Mouse (Mus musculus) lung, postnatal 0 days (tissue): ENCODE measurements around the gene Rdh13. TPM values are rescaled to one million over a fixed set of nuclear protein-coding genes. Genes with fewer than 3 reads are reported as not detected.

Source experiments
- ATAC-seq: fragments of 200-750 bp; cut with Nextera tagmentation; 2 replicates; pipeline ENCODE4 v1.8.0; 2017; ENCODE audit warnings: moderate library complexity
- DNase-seq: peaks from one replicate; pipeline ENCODE4 v3.0.0-alpha.2; 2016; ENCODE audit warnings: low spot score
- H3K27ac ChIP-seq: fragments of 300-500 bp; sonication (generic); 2 replicates; pipeline ENCODE4 v1.5.1; 2014; ENCODE audit warnings: antibody characterized with exemption, mild to moderate bottlenecking, low read length, mixed read lengths
- H3K27me3 ChIP-seq: fragments of 300-500 bp; sonication (generic); replicated peaks from 2 replicates; pipeline ENCODE4 v1.6.1; 2014; ENCODE audit warnings: low read length, mixed read lengths; ENCODE audit not compliant: insufficient read depth
- H3K36me3 ChIP-seq: fragments of 300-500 bp; sonication (generic); 2 replicates; pipeline ENCODE4 v1.6.1; 2014; ENCODE audit warnings: low read length, mixed read lengths; ENCODE audit not compliant: insufficient read depth
- H3K4me1 ChIP-seq: fragments of 300-500 bp; sonication (generic); 2 replicates; pipeline ENCODE4 v1.6.1; 2014; ENCODE audit warnings: antibody characterized with exemption, low read depth, low read length, mixed read lengths; ENCODE audit not compliant: insufficient read depth
- H3K4me2 ChIP-seq: fragments of 300-500 bp; sonication (generic); replicated peaks from 2 replicates; pipeline ENCODE4 v1.6.1; 2014; ENCODE audit warnings: low read depth, mild to moderate bottlenecking, low read length, moderate library complexity, mixed read lengths
- H3K4me3 ChIP-seq: fragments of 300-500 bp; sonication (generic); 2 replicates; pipeline ENCODE4 v1.5.1; 2014; ENCODE audit warnings: low read depth, low read length
- H3K9ac ChIP-seq: fragments of 300-500 bp; sonication (generic); replicated peaks from 2 replicates; pipeline ENCODE4 v1.6.1; 2014; ENCODE audit warnings: low read depth, mild to moderate bottlenecking
- H3K9me3 ChIP-seq: fragments of 300-500 bp; sonication (generic); 2 replicates; pipeline ENCODE4 v1.6.1; 2016; ENCODE audit warnings: low read length, mixed read lengths
- CTCF ChIP-seq: IDR thresholded peaks from 2 replicates; pipeline ENCODE4 v1.5.1; 2016; ENCODE audit warnings: antibody characterized with exemption, mild to moderate bottlenecking
- EP300 ChIP-seq: IDR thresholded peaks from 2 replicates; pipeline ENCODE4 v1.6.1; 2016; ENCODE audit warnings: antibody characterized with exemption, mild to moderate bottlenecking, control low read depth
- WGBS: fragments of 180-500 bp; shearing (Covaris S2); extraction: QIAGEN DNeasy Blood & Tissue Kit; methylation state at CpG from one replicate; pipeline ENCODE4 v1.1.7; 2014; 5-methylcytosine and 5-hydroxymethylcytosine counted together
- polyA plus RNA-seq: library from polyadenylated mRNA; unstranded; fragments of >200 nt; fragmentation: Nextera tagmentation; extraction: Ambion mirVana; gene quantifications from 2 replicates; pipeline ENCODE4 v1.2.1, GENCODE M21; 2015

Rdh13 gene
- polyA plus RNA-seq, 1 experiment from 2014 or later, result 17.4 TPM

DNA sequence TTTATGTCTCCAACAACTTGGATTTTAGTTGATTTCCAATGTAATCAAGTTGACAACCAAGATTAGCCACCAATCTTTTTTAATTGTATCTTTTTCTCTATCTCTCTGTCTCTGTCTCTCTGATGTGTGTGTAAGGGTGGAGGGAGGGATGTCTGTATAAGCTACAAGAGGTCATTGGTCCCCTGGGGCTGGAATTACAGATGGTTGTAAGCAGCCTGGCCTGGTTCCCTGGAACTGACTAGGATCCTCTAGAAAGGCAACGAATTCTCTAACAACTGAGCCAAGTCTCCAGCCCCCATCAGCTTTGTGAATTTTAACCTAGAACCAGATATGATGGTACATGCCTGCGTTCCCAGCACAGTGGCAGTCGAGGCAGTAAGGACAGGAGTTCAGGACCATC is 22.4 kb upstream of the Rdh13 start:
- Histone ChIP-seq H3K9me3 (no peaks in the 10 kb centered on the region), H3K4me3 (no peak overlapping the region), H3K27me3 (no peaks in the 10 kb centered on the region), H3K4me1 (peaks cover 8% of the 10 kb centered on the region; the same call in 1 of the 2 replicates), H3K36me3 (0 out of 2 replicates have a peak, but pooled peaks cover 5% of the 10 kb centered on the region), H3K4me2 (no peak overlapping the region), H3K27ac (no peak overlapping the region), H3K9ac (no peak overlapping the region)
- no peak for ATAC-seq
- DNase-seq, result no peak
- no peak for TF ChIP-seq EP300
- TF ChIP-seq CTCF, result no peak
- 68% methylated on average over 3 of the region's 3 CpGs for WGBS

DNA sequence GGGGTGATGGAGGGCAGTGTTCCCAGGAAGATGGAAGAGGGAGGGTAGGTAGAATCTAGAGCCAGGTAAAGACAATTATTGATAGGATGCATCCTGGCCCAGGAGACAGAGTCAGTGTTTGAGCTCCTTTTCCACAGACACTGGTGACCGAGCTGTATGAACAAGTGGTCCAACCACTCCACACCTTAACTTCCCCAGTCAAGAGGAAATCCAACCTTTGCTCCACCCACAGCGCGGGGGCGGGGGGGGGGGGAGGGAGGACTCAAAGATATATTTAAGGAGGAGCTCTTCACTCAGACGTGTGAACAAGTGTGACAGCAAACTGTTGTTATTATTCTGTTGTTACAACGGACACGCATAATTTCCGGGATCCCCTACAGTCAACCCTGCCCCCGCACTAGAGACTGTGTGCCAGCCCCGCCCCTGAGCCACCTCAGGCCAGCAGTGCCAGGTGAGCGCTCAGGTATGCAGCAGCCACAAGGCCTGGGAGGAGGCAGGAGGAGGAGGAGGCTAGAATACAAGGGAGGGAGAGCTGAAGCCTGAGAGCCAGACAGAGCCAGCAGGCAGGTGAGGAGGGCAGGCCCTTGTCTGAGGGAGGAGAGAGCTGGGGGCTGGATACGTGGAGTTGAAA is 18.9 kb upstream of the Rdh13 start:
- 0 out of 2 replicates have a peak, but pooled peaks cover 4% of the 10 kb centered on the region for H3K4me1 ChIP-seq
- no peak; the same call in 1 of the 2 replicates for TF ChIP-seq EP300
- TF ChIP-seq CTCF, result 0 out of 2 replicates have a peak, but pooled peaks have one; percentile 6
- WGBS, result 4% methylated on average over 11 of the region's 12 CpGs
- peak overlapping the region; percentile 20; the same call in 1 of the 2 replicates for H3K9ac ChIP-seq
- ATAC-seq (peak; percentile 91), DNase-seq (peak; percentile 94)
- H3K36me3 ChIP-seq, result no peaks in the 10 kb centered on the region
- peak overlapping the region; percentile 90 for H3K27ac ChIP-seq
- H3K9me3 ChIP-seq, result no peaks in the 10 kb centered on the region
- H3K4me3 ChIP-seq, result peak overlapping the region; percentile 26
- no peaks in the 10 kb centered on the region for H3K27me3 ChIP-seq
- H3K4me2 ChIP-seq, result peak overlapping the region; percentile 48

DNA sequence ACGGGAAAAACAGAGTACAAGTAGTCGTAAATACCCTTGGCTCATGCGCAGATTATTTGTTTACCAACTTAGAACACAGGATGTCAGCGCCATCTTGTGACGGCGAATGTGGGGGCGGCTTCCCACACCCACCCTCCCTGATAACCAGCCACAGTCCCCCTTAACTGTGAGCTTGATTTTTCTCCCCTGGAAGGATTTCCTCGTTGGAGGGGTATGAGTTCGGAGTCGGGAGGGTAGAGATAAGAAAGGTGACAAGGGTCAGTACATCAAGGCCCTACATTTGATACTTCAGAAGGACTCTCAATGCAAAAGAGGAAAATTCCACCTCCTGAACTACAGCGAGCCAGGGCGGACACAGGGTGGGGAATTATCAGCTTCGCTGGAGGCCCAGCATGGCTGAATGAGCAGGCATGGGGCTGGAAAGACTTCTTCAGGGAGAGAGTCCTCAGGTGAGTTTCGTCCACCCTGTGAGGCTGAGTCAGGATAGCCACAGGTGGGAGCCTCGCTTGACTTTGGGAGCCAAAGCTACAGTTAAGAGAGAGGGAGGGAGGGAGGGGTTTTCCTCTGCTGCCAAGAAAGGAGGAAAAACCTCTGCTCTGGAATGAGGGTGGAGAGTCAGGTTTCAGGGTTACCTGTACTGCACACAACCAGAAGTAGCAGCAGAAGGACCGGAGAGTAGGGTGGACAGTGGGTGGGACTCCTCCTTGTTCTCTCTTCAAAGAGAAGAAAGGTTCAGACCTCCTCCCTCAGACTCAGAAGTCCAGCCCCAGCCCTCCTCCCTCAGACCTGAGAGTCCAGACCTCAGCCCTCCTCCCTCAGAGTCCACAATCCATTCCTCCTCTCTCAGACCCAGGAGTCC is 15.4 kb upstream of the Rdh13 start, which contains the start of gene Eps8l1:
TSS of gene Eps8l1 (plus strand) at position 99 of the 859 bp plus-strand sequence.
- Histone ChIP-seq H3K27me3 (no peaks in the 10 kb centered on the region), H3K4me2 (peak within 1 kb of the TSS; percentile 44), H3K36me3 (no peaks in the 10 kb centered on the region), H3K9ac (peak within 1 kb of the TSS; percentile 50; the same call in 1 of the 2 replicates), H3K4me3 (peak within 1 kb of the TSS; percentile 31; the same call in 1 of the 2 replicates), H3K4me1 (0 out of 2 replicates have a peak, but pooled peaks cover 4% of the 10 kb centered on the region), H3K27ac (peak within 1 kb of the TSS; percentile 91), H3K9me3 (no peaks in the 10 kb centered on the region)
- WGBS, result 43% methylated on average over 13 of the region's 16 CpGs
- DNase-seq, result peak; percentile 90
- TF ChIP-seq EP300 (0 out of 2 replicates have a peak, but pooled peaks have one; percentile 42), CTCF (no peak)
- peak; percentile 77 for ATAC-seq

DNA sequence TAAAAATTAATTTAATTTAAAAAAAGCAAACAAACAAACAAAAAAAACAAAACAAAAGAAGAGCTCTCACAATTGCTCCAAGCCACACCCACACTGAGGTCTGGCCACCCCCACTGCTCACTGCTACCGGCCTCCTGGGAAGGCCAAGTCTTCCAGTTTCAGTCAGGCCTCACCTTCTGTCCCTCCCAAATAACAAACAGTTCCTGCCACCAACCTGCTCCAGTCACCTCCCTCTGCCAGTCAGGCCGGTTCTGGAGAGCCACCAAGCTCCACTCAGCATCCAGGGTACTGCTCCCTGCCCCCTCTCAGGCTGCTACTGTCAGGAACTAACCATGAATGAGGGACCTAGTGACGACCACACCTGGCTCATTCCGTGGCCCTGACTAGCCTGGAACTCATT is 7.2 kb upstream of the Rdh13 start:
- Histone ChIP-seq H3K9ac (no peak overlapping the region), H3K27ac (peak overlapping the region; percentile 75), H3K4me1 (peaks cover 3% of the 10 kb centered on the region; the same call in 1 of the 2 replicates), H3K4me2 (no peak overlapping the region), H3K9me3 (no peaks in the 10 kb centered on the region), H3K27me3 (no peaks in the 10 kb centered on the region), H3K4me3 (no peak overlapping the region), H3K36me3 (no peaks in the 10 kb centered on the region)
- TF ChIP-seq EP300 (0 out of 2 replicates have a peak, but pooled peaks have one; percentile 15), CTCF (no peak)
- peak; percentile 84 for DNase-seq
- 14% methylated on average over 4 of the region's 4 CpGs for WGBS
- ATAC-seq, result peak; percentile 93

DNA sequence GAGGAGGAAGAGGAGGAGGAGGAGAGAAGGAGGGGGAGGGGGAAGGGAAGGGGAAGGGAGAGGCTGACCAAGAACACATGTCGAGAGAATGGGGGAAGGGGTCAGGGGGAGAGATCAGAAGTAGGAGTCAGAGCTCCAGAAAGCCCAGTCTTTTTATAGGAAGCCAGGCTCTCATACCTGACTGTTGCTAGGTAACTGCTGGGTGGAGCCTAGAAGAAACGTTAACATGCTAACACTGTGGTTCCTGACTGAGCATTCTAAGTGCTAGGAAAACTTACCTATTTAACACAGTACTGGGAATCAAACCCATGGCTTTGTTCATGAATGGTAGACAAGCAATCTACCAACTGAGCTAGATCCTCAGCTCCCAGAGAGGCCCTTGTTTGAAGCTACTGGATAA is 3.8 kb upstream of the Rdh13 start:
- Histone ChIP-seq H3K9ac (no peak overlapping the region), H3K4me2 (no peak overlapping the region), H3K27me3 (no peaks in the 10 kb centered on the region), H3K4me1 (peaks cover 3% of the 10 kb centered on the region; the same call in 1 of the 2 replicates), H3K4me3 (no peak overlapping the region), H3K27ac (no peak overlapping the region), H3K36me3 (no peaks in the 10 kb centered on the region), H3K9me3 (no peaks in the 10 kb centered on the region)
- WGBS, result 12% methylated on average over 2 of the region's 2 CpGs
- no peak for TF ChIP-seq EP300
- no peak for TF ChIP-seq CTCF
- DNase-seq (peak; percentile 33), ATAC-seq (no peak)

DNA sequence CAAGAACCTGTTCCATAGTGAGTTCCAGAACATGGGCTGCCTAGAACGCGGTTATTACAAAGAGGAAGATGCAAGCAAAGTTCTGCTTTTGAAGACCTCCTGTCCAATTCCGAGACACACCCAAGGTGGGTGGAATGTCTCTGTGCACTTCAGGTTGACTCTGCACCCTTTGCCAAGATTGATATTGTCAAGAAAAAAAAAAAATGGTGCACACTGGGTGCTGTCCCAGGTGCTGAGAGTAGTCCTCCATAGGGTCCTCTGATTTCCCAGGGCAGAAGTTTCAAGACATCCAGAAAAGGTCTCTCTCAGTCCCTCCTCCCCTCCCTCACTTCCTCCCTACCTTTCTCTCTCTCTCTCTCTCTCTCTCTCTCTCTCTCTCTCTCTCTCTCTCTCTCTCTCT is 3.0 kb upstream of the Rdh13 start:
- 80% methylated on average over 3 of the region's 3 CpGs for WGBS
- Histone ChIP-seq H3K4me3 (no peak overlapping the region), H3K4me1 (peaks cover 3% of the 10 kb centered on the region; the same call in 1 of the 2 replicates), H3K27me3 (no peaks in the 10 kb centered on the region), H3K36me3 (no peaks in the 10 kb centered on the region), H3K27ac (no peak overlapping the region), H3K9me3 (no peaks in the 10 kb centered on the region), H3K9ac (no peak overlapping the region), H3K4me2 (no peak overlapping the region)
- ATAC-seq, result no peak
- TF ChIP-seq EP300, result no peak
- TF ChIP-seq CTCF, result no peak
- no peak for DNase-seq
